ENCODE assay signal across 9 mouse cellular contexts in genomic region chr14:121804461-121804860, GRCm38 (mm10). TPM values are rescaled to one million over a fixed set of nuclear protein-coding genes. Genes with fewer than 3 reads are reported as not detected.
DNase-seq lines count a peak whose midpoint lies in the region; ATAC-seq and TF ChIP-seq lines count a peak whose summit lies in the region.
"Had no signal": no experiment of that assay in that cellular context is flagged by ENCODE, and none has a peak within 500 bp of the region (broad histone marks: within the 10 kb centered on the region; RNA-seq: fewer than 3 reads in every experiment).

No protein-coding gene starts in this region.

- H3K27ac ChIP-seq in kidney, adult 2 months (ENCODE audit: insufficient read depth, low read depth, low read length), result no peak overlapping the region
- H3K27ac ChIP-seq in kidney, embryonic 15.5 days, result no peak overlapping the region
- no peak overlapping the region for H3K27ac ChIP-seq in bone marrow macrophage, adult 2 months (ENCODE audit: insufficient read depth, low read depth, low read length)
- no peak overlapping the region for H3K27ac ChIP-seq in forebrain, embryonic 16.5 days (ENCODE audit: low read length)
- H3K27ac ChIP-seq: midbrain, embryonic 12.5 days had no signal

- no peak for TF ChIP-seq POLR2A in kidney, adult 2 months (IDR thresholded peaks at IDR 0.05; ENCODE audit: low read depth, low read length)
- TF ChIP-seq POLR2A in bone marrow macrophage, adult 2 months (IDR thresholded peaks at IDR 0.05; ENCODE audit: borderline replicate concordance, low read depth, low read length), result no peak

- no peaks in the 10 kb centered on the region for H3K27me3 ChIP-seq in kidney, adult 2 months (replicated peaks; ENCODE audit: control insufficient read depth, insufficient read depth, low read length)
- no peaks in the 10 kb centered on the region for H3K27me3 ChIP-seq in kidney, embryonic 15.5 days
- no peaks in the 10 kb centered on the region for H3K27me3 ChIP-seq in forebrain, embryonic 16.5 days (replicated peaks; ENCODE audit: control insufficient read depth, insufficient read depth, low read length)
- H3K27me3 ChIP-seq: midbrain, embryonic 12.5 days had no signal

- peak; percentile 50 for TF ChIP-seq CTCF in kidney, adult 2 months (conservative IDR thresholded peaks at IDR 0.05; ENCODE audit: insufficient read depth, insufficient read length, low read depth, low read length)
- TF ChIP-seq CTCF in bone marrow macrophage, adult 2 months (IDR thresholded peaks at IDR 0.05; ENCODE audit: low read depth, low read length), result peak; percentile 44; the same call in 1 of the 2 replicates

- no peak for ATAC-seq in kidney, embryonic 15.5 days (replicated peaks; ENCODE audit: low FRiP score)
- peak; percentile 59 for ATAC-seq in CD4-positive, CD25-positive, alpha-beta regulatory T cell, adult 4 months
- no peak for ATAC-seq in forebrain, embryonic 16.5 days

- no peaks in the 10 kb centered on the region for H3K36me3 ChIP-seq in kidney, adult 2 months (ENCODE audit: control insufficient read depth, insufficient read depth, low read length)
- no peaks in the 10 kb centered on the region for H3K36me3 ChIP-seq in kidney, embryonic 15.5 days
- no peaks in the 10 kb centered on the region for H3K36me3 ChIP-seq in forebrain, embryonic 16.5 days (ENCODE audit: control insufficient read depth, insufficient read depth)
- H3K36me3 ChIP-seq: midbrain, embryonic 12.5 days had no signal

- H3K4me1 ChIP-seq in kidney, adult 2 months (ENCODE audit: control insufficient read depth, insufficient read depth, low read length), result peaks cover 4% of the 10 kb centered on the region; the same call in 1 of the 2 replicates
- H3K4me1 ChIP-seq in kidney, embryonic 15.5 days, result no peaks in the 10 kb centered on the region
- H3K4me1 ChIP-seq in bone marrow macrophage, adult 2 months (ENCODE audit: control insufficient read depth, insufficient read depth, low read length), result no peaks in the 10 kb centered on the region
- no peaks in the 10 kb centered on the region for H3K4me1 ChIP-seq in forebrain, embryonic 16.5 days (replicated peaks; ENCODE audit: control insufficient read depth, insufficient read depth, low read length)
- H3K4me1 ChIP-seq: midbrain, embryonic 12.5 days had no signal

- peak; percentile 37 for DNase-seq in kidney, adult 2 months
- DNase-seq in mesoderm, embryonic 11.5 days (ENCODE audit: low read depth, low spot score), result peak; percentile 38
- no peak for DNase-seq in frontal cortex, postnatal 10 days (ENCODE audit: low spot score in 2 of 2)
- DNase-seq in layer of hippocampus, adult 8-10 months (ENCODE audit: low spot score in 2 of 2), result no peak

- H3K4me2 ChIP-seq in kidney, embryonic 15.5 days, result no peak overlapping the region
- H3K4me2 ChIP-seq in forebrain, embryonic 16.5 days (ENCODE audit: low read length), result no peak overlapping the region
- H3K4me2 ChIP-seq: midbrain, embryonic 12.5 days had no signal

- no peaks in the 10 kb centered on the region for H3K9me3 ChIP-seq in kidney, embryonic 15.5 days (replicated peaks)
- no peaks in the 10 kb centered on the region for H3K9me3 ChIP-seq in forebrain, embryonic 16.5 days (ENCODE audit: control insufficient read depth, low read length)
- H3K9me3 ChIP-seq: midbrain, embryonic 12.5 days had no signal

- WGBS in kidney, adult 2 months, result 86% methylated on average over 4 of the region's 4 CpGs
- 92% methylated on average over 4 of the region's 4 CpGs for WGBS in kidney, embryonic 15.5 days
- 84% methylated on average over 4 of the region's 4 CpGs for WGBS in forebrain, embryonic 16.5 days

- H3K4me3 ChIP-seq in kidney, adult 2 months (ENCODE audit: insufficient read depth, low read depth, low read length), result no peak overlapping the region
- no peak overlapping the region for H3K4me3 ChIP-seq in kidney, embryonic 15.5 days (replicated peaks)
- H3K4me3 ChIP-seq in bone marrow macrophage, adult 2 months (ENCODE audit: insufficient read depth, low read length), result no peak overlapping the region
- no peak overlapping the region for H3K4me3 ChIP-seq in forebrain, embryonic 16.5 days (replicated peaks; ENCODE audit: low read length)
- H3K4me3 ChIP-seq: midbrain, embryonic 12.5 days had no signal

- no peak overlapping the region for H3K9ac ChIP-seq in kidney, embryonic 15.5 days
- no peak overlapping the region for H3K9ac ChIP-seq in forebrain, embryonic 16.5 days (replicated peaks; ENCODE audit: low read depth, low read length)
- H3K9ac ChIP-seq: midbrain, embryonic 12.5 days had no signal

RNA-seq across cellular contexts. Expression of gene Dock9, which starts 6.8 kb away (rescaled TPM):
- 41.9 and 50.7 TPM in 2 replicates for polyA plus RNA-seq in kidney, adult 2 months (2012; rRNA removed)
- 10.1 and 11.1 TPM in 2 replicates for polyA plus RNA-seq in kidney, embryonic 15.5 days (2015; fragmentation: Nextera tagmentation; extraction: Ambion mirVana)
- polyA plus RNA-seq in CD4-positive, CD25-positive, alpha-beta regulatory T cell, adult 4 months (2017; shearing (Covaris generic)), result 1 to 10 TPM; 5.7 to 5.8 TPM
- polyA plus RNA-seq in bone marrow macrophage, adult 2 months (2012; ENCODE audit: insufficient read depth, insufficient read length, missing spikeins), result 1.1 and 1.4 TPM in 2 replicates
- polyA plus RNA-seq in forebrain, embryonic 16.5 days (2015; fragmentation: Nextera tagmentation; extraction: Ambion mirVana), result 14.5 and 15.8 TPM in 2 replicates
- 100 to 1,000 TPM; 179 to 210 (median 198) TPM for total RNA-seq in layer of hippocampus, adult 8-10 months (2022)

Comparison
In these comparisons a context has a peak if more than half of its experiments do, and no peak if none do; other contexts are left out.
1. DNase-seq: peak in kidney, adult 2 months (single experiment) and mesoderm, embryonic 11.5 days (single experiment); none in frontal cortex, postnatal 10 days (0 of 2) and layer of hippocampus, adult 8-10 months (0 of 2).